Mouse (Mus musculus): ENCODE results near the gene Ccn1.

Gene Ccn1

DNA sequence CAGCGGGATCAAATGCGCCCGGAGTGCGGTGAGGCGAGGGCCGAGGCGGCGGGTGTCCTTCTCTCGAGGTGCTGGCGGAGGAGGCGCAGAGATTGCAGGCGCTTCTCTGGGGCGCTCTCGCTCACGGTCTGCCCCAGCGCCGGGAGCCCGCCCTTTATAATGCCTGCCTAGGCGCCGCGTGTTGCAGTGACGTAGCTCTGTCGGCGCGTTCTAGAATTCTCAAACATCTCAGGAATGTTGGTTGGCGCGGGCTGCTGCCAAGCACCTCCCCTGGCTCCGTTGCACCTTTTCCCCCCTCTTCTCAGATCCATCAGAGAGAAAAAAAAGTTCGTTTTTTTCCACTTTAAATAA is at the start of gene Ccn1:
TSS of gene Ccn1 (minus strand) at position 130 of the 351 bp plus-strand sequence.
- DNase-seq (ENCODE audit: low read depth, low spot score), result no peak

DNA sequence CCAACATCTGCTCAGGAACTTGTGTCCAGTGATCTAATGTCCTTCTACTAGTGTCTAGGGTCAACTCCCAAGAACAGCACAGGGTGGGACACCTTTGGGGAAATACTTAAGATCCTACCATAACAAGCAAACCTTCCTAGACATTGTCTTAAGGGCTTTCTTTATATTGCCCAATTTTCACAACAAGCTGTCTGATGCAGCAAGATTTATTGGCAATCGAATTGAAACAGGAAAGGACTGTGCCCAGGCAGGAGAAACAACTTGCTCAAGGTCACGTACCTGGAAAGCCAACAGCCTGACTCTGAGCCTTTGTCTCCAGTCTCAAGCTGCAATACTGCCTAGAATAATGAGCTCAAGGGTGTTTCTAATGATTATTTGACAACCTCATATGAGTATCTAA is 43.6 kb upstream of the Ccn1 start:
- no peak for DNase-seq (ENCODE audit: low read depth, low spot score)

DNA sequence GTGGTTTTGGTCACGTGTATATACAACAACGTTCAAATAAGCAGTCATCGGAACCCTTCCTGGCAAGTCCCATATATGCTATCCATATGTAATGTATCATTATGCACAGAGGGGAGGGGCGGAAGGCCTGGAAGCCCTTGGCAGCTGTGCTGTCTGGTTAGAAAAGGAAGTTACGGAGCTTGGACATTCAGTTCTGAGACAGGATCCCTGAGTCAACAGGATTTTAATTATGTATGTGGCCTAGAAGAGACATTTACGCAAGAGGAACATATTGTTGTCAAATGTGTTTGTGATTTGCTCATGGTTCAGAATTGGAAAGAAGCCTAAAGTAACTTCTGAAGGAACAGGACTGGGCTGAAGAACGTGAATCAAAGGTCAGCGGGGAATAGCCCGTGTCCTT is 42.3 kb upstream of the Ccn1 start:
- no peak for DNase-seq (ENCODE audit: low read depth, low spot score)

DNA sequence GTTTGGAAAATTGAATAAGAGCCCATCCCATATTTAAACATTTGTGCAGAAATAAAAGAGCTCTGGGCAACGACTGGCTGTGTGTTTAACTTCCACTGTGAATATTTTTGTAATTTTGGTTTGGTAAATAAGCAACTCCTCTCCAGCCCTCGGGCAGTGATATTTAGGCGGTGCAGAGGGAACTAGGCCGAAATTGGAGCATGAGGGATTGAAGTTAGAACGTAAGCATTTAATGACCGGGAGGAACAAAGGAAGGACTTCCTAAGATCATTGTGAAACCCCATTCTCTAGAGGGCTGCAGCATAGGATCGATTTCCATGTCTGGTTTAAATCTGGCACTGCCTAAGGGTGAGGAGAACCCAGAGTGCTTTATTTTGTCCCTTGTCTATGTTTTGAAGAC is 41.6 kb upstream of the Ccn1 start:
- DNase-seq (ENCODE audit: low read depth, low spot score), result no peak

DNA sequence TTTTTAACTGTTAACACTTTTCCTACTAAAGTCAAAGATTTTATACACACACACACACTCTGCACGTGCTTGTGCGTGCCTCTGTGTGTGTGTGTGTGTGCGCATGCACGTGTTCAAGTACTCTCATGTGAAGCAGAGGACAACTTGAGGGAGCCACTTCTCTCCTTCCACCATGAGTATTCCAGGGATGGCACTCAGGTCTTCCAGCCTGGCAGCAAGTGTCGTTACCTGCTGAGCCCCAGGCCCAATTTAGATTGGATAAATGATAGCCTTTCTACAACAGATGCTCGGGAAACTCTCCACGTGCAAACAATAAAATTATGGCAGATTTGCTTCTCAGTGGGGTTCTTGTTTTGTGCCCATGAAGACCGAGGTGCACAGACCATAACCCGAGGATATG is 39.5 kb upstream of the Ccn1 start:
- no peak for DNase-seq (ENCODE audit: low read depth, low spot score)

DNA sequence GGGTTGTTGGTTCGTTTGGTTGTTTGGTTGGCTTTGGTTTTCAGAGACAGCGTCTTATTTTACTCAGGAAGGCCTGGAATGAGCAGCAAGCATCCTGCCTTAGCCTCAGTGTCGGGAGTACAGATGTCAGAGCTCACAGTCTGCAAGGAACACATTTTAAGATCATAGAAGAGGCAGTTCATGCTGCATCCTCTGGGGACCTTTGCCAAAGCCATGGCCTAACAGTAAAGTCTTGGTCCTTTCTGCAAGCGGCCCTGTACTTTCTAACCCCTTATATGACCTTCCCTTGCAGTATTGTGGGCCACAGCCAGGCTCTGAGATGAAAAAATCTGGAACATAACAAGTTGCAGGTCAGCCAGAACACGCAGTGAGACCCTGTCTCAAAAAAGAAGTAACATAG is 38.1 kb upstream of the Ccn1 start:
- no peak for DNase-seq (ENCODE audit: low read depth, low spot score)

DNA sequence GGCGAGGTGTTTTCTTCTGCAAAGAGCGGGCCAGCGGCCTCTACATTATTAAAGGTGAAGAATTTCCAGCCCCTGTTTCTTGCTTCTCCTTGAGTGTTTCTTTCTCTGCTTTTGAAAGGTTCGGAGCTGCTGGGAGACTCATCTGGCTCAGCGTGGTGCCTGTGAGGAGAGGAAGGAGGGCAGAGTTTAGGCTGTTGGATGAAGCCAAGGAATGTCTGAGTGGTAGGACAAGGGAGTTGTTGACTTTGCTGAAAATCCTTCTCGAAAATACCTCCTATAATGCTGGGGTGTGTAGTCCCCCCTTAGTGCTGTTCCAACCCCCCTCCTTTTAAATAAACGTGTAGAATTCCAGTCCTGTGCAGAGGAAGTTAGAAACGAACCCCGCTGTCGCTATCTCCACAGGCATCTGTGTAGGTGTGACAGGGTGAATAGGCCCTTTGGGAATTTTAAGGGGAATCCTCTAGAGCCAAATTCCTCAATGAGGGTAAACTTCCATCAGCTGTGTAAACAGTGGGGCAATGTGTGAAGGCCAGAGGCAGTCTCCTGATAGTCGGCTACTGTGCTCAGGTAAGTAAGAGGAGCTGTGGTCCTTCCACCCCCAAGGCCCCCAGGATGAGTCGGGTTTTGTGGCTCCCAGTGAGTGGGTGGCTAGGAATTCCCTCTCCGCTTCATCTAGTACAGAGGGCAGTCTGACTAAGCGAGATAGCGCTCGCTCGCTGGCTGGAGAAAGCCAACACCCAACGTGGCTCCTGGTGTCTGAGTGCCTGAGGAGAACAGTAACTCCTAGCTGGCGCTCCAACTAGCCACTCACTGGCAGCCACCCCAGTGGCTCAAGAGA is 35.0 kb upstream of the Ccn1 start:
- DNase-seq (ENCODE audit: low read depth, low spot score), result no peak

DNA sequence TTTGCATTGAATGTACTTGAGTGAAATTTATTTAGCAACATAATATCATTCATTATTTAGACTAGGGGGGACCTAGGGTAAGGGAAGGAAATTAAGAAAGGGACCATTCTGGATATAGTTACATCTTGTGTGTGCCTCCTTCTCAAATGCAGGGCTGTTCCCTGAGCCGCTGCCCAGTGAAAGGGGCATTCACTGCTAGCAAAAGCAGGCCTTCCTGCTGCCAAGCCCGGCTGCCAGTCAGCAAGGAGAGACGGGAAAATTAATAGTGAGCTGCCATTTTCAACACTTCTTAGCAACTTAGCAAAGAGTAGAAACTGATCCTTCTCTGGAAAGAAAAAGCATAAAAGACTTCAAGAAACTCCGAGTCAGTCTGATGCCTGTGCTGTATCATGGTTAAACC is 34.4 kb upstream of the Ccn1 start:
- DNase-seq (ENCODE audit: low read depth, low spot score), result no peak

DNA sequence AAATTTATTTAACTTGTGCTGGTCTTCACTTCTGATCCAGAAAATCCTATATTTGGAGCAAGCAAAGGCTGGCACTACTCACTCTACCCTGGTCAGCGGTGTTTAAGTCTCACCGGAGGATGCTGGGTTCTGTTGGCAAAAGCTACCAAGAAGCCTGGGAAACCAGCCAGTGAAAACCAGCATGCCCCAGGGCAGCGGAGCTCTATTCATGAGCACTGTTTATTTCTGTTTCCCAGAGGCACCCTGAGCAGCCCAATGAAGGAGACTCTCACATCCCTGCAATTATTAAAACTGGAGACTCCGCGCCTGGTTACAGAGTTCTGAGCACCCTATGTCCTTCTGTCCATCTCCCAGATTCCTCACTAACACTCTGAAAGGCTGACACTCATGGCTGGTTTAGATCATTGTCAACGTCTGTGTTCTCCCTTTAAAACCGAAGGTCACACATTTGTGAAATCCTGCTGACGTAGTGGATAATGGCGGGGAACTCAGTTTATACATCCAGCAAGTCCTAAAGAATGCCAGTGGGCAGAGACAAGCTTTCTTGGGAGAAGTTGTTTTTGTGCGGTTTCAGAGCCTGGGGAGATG is 31.7 kb upstream of the Ccn1 start:
- DNase-seq (ENCODE audit: low read depth, low spot score), result no peak

DNA sequence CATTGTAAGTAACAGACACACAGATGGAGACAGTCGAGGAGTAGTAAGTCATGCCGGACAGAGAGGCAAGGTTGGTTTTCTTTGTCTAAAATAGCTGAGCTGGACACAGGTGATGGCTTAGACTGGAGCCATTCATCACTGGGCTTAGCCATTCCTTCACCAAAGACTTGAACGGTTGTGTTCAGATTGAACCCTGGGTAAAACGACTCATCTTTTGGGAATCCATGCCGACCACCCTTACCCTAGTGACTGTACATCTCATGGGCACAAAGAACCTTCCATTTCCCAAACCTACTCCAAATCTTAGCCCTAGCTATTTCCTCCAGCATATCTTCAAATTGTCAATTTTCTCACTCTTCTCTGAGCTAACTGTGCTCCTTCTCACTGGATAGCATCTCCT is 30.9 kb upstream of the Ccn1 start:
- DNase-seq (ENCODE audit: low read depth, low spot score), result no peak

DNA sequence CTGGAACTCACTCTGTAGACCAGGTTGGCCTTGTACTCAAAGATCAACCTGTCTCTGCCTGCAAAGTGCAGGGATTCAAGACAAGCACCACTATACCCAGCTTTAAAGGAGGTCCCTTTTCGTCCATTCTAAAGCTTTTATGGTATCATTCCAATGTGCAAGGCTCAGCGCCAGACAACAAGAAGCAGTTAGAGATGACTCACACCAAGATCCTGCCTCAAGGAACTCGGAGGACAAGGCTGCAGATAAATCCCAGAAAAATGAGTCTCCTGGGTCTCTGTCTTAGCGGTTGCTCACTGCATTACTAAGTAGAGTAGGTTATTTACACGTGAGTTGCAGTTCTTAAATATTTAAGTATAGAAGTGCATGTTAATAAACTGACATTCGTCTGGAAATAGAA is 26.4 kb upstream of the Ccn1 start:
- DNase-seq (ENCODE audit: low read depth, low spot score), result no peak

DNA sequence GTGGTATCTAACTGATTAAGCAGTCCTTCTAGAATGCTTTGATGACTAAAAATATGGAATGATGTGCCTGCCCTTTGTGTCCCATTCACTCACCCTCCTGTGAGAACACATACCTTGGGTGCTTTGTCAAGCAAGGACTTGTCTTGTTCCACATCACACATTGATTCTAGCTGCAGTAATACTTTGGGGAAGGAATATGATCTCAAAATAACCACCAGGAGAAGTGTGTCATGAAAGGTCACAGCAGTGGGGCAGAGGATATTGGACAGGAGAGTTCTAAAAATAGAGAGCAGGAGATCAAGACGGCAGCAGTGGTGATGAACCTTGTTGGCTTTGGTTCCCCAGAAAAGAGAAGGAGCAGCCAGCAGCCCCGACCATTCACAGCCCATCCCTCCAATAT is 25.0 kb upstream of the Ccn1 start:
- DNase-seq (ENCODE audit: low read depth, low spot score), result no peak

DNA sequence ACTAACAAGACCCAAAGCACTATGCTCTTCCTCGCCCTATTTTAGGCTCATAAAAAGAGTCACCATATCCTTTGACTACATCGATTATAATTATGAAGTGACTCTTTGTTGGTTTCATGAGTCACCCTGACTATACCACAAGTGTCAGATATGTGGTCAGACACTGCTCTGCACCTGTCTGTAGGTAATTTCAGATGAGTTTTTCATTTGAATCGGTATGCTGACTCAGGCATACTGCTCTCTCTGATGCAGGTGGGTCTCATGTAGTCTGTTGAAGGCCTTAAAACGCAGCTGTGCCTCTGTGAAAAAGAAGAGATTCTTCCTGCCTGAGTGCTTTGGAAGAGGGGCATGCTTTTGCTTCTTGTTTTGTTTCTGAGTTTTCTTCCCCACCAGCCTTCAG is 16.6 kb upstream of the Ccn1 start:
- DNase-seq (ENCODE audit: low read depth, low spot score), result no peak

DNA sequence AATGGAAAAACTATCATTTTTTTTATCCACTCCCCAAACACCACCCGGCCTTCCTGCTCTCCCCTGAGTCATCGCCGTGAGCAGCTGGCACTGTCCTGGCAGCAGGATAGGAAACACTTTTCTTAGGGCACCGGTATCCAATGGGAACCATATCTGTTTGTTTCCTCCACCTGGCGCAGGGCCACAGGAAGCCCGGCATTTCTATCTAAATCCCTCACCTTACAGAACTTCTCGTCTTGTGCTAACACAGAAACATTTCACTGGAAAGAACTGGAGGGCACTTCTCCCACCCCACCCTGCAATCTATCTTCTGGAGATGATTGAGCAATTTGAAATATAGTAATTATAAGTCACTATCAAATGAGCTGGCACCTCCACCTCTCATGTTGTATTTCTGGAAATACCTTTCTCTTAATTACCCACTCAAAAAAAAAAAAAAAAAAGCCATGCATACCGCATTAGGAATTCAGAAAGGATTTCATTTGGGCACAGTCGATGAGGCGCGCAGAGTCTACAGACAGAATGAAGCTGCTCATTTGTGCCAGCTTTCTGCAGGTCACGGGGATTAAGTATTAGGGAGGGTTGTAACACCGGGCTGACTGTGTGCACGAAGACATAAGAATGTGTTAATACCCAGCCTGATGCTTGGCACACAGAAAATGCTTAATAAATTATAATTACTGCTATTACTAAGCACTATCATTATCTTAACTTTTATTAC is 7.4 kb upstream of the Ccn1 start:
- DNase-seq (ENCODE audit: low read depth, low spot score), result no peak

DNA sequence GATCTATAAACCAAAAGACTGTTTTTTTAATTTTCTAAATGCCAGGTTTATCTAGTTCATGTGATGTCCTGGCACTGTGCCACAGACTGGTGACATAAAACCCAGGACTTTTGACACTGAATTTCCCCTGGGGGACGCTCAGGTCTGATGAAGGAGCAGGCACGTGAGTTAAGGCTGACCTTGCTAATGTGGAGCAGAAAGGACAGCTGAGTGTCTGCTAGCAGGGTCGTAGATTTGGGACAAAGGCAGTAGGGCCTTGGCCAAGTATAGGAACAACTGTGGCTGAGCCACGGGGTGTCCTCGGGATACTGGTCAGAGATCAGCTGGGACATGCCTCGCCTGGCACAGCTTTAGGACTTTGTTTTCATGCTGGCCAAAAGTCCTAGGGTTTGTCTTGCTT is 5.2 kb upstream of the Ccn1 start:
- DNase-seq (ENCODE audit: low read depth, low spot score), result no peak

DNA sequence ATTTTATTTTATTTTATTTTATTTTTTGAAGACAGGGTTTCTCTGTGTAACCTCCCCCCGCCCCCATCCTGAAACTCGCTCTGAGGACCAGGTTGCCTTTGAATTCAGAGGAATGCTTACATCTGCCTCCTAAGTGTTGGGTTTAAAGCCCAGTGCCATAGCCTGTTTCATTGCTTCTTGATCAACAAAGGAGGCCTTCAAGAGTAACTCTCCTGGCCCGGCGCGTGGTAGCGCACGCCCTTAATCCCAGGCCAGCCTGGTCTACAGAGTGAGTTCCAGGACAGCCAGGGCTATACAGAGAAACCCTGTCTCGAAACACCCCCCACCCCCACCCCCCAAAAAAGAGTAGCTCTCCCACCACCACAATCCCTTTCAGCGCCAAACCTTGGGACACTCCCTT is 4.2 kb upstream of the Ccn1 start:
- no peak for DNase-seq (ENCODE audit: low read depth, low spot score)

DNA sequence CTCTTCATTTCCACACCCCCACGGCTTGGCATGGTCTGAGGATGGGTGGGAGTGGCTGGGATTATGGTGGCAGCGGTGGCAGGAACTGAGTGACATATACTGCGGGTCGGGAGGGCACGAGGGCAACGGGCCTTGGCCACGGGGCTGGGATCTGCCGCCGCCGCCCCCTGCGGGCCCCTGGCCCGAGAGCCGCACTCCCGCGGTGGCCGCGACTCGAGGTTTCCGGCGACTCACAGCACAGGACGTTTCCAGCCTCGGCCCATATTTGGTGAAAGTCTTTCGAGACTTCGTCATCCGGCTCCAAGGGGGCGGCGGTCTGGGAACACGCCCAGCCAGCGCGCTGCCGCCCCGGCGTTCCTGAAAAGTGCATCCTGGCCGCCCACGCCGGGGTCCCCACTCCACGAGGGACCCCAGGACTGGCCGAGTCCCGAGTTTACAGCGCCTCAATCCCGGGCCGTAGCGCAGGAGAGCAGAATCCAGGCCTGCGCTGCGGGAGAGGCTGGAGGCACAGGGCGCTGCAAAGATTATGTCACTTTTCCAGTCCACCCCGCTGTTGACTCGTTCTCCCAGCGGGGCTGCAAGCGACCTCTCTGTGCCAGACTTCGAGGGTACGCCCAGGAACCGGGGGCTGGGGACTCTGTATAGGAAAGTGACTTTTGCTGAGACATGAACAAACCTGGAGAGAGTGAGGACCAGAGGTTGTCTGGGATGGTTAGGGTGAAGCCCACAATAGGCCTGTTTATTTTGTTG is 3.6 kb upstream of the Ccn1 start:
- no peak for DNase-seq (ENCODE audit: low read depth, low spot score)

DNA sequence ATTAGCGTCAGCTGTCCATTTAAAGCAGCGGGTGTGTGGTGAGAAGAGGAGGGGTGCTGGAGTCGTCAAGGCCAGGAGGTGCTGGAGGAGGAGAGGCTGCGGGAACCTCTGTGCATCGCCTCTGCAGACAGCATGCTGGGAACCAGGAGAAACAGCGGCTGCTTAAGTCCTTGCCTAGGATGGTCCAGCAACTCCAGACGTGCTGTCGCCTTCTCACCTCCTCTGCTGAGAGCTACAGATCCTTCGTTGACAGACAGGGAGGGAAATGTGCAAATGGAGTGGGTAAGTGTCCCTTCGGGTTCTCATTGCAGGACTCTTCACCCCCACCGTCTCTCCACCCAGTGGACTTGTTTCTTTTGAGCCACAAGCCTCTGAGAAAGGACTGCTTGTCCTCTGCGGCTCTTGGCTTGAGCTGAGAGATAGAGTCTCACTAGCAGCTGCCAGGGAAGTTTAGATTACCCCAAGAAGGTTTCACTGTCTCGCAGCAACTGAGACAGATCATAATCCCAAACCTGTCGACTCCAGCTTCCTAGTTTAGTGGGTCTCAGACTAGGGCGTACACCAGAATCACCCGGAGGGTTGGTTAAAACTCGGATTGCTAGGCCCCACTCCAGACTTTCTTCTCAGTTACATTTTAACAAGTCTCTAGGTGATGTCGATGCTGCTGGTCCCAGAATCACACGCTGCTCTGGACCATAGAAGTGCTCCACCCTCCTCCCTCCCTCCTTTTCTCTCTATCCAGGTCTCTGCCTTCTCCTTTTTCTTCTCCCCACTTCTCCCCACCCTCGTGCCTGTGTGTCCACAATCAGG is 2.7 kb upstream of the Ccn1 start:
- no peak for DNase-seq (ENCODE audit: low read depth, low spot score)

DNA sequence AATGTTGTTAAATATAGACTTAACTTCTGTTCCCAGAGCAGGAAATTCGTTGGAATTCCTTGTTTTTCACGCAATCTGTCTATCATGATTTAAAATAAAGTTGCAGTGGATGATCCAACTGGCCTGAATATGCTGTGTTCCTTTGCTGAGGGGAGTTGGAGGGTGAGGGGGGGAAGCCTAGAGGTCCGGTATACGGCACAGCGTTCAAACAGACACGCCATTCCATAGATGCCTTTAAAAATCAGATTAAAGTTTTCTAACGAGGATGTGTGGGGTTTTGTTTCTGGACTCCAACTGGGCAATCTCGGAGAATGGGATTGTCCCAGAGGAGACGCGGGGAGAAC is 2.2 kb upstream of the Ccn1 start:
- DNase-seq (ENCODE audit: low read depth, low spot score), result no peak

DNA sequence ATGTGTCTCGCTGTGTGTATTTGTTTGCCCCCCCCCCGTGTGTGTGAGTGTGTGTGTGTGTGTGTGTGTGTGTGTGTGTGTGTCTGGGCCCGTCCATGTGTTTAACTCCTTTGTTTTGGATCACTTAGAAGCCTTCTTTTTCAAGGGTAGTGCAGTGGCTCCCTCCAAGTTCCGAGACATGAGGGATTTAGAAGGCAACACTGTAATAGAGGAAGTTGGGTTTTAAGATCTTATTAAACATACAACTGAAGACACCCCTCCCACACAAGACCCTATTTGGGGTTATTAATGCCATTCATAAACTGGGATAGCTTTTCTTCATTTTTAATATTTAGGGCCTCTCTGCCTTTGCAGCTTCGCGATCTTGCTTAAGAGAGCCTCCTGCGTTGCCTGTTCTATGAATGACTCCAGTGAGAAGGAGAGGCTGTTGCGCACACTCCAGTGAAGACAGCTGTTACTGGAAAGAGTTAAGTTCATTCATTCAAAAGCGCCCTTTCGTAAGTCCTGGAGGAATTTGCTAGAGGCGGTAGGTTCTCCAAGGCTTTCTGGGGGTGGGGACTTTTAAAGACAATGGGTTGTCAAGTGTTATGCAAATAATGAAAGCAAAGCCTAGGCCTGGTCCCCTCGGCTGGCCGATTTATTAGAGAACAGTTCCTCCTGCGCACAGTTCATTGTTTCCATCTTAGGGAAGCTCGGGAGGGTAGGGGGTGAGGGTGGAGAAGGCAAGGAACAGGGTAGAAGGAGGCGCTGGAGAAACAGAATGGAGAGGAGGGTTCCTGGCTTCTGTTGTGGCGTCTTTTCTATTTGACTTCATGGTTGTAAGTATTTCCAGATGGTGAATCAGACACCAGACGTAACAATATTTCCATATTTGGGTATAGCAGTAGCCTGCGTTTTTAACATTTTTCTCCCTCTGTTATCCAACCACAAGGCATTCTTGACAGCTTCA is 1.5 kb upstream of the Ccn1 start:
- DNase-seq (ENCODE audit: low read depth, low spot score), result no peak

All from retina, adult 2 months (tissue).